Mouse (Mus musculus): ENCODE measurements at regions not wholly inside any gene's neighbourhood (a gene's known extent, or its start where the extent isn't known, plus 50 kb on each side); places are given as distances from the start of the nearest gene placed in this dataset.

- TF ChIP-seq CTCF (IDR thresholded peaks at IDR 0.05) (no peak), POLR2A (IDR thresholded peaks at IDR 0.05; ENCODE audit: insufficient read depth, low read depth, low read length) (no peak), EP300 (IDR thresholded peaks at IDR 0.05; ENCODE audit: insufficient read depth, low read depth, low read length) (no peak)
Observed at GRCm38 (mm10) chr4:70024838-70025376, 385.3 kb downstream of the Cdk5rap2 start.
